Mouse (Mus musculus) E14TG2a.4 (cell line): Measurements from ENCODE around the gene Atp8a2.
A peak's percentile ranks its signal among the peaks of the same experiment; 100 is the strongest.
"Not testable (repeated sequence)": the region's sequence is repeated elsewhere in the genome, so short reads cannot be mapped to it uniquely, and the experiment has no call there.

ENCODE experiments used
- H3K27me3 ChIP-seq: 2 replicates; pipeline ENCODE4 v1.6.1; 2014; ENCODE audit warnings: low read length, control low read depth; ENCODE audit not compliant: insufficient read depth
- H3K36me3 ChIP-seq: 2 replicates; pipeline ENCODE4 v1.6.1; 2014; ENCODE audit warnings: low read length, control low read depth; ENCODE audit not compliant: insufficient read depth
- H3K4me1 ChIP-seq: replicated peaks from 2 replicates; pipeline ENCODE4 v1.6.1; 2014; ENCODE audit warnings: low read depth, low read length, control low read depth
- H3K4me3 ChIP-seq: replicated peaks from 2 replicates; pipeline ENCODE4 v1.5.1; 2014; ENCODE audit warnings: mild to moderate bottlenecking, low read length
- H3K9me3 ChIP-seq: 2 replicates; pipeline ENCODE4 v1.6.1; 2014; ENCODE audit warnings: low read length, control low read depth
- CTCF ChIP-seq: conservative IDR thresholded peaks from 2 replicates; pipeline ENCODE4 v1.5.1; 2014; ENCODE audit warnings: low read length
- NANOG ChIP-seq: IDR thresholded peaks from 2 replicates; pipeline ENCODE4 v1.6.1; 2014; ENCODE audit warnings: borderline replicate concordance, low read length, mixed read lengths
- POU5F1 ChIP-seq: IDR thresholded peaks from 2 replicates; pipeline ENCODE4 v1.6.1; 2014; ENCODE audit warnings: low read length, borderline replicate concordance

The Atp8a2 gene

GRCm38 (mm10) chr14:59942199-59942598 lies 254.8 kb downstream of the Atp8a2 start:
- H3K27me3 ChIP-seq = peaks cover 8% of the 10 kb centered on the region
- TF ChIP-seq NANOG = no peak
- TF ChIP-seq CTCF = no peak
- TF ChIP-seq POU5F1 = no peak
- no peak overlapping the region for H3K4me3 ChIP-seq
- H3K9me3 ChIP-seq = no peaks in the 10 kb centered on the region
- no peaks in the 10 kb centered on the region for H3K4me1 ChIP-seq
- H3K36me3 ChIP-seq = no peaks in the 10 kb centered on the region

GRCm38 (mm10) chr14:59932355-59932754 lies 264.6 kb downstream of the Atp8a2 start:
- Histone ChIP-seq H3K27me3 (peaks cover 5% of the 10 kb centered on the region; the same call in 1 of the 2 replicates), H3K9me3 (0 out of 2 replicates have a peak, but pooled peaks cover 12% of the 10 kb centered on the region), H3K36me3 (no peaks in the 10 kb centered on the region), H3K4me1 (peaks cover 57% of the 10 kb centered on the region), H3K4me3 (no peak overlapping the region)
- TF ChIP-seq NANOG (no peak), POU5F1 (no peak), CTCF (no peak)

- TF ChIP-seq POU5F1 = no peak
- H3K4me1 ChIP-seq = peaks cover 57% of the 10 kb centered on the region
- peaks cover 5% of the 10 kb centered on the region; the same call in 1 of the 2 replicates for H3K27me3 ChIP-seq
- no peak overlapping the region for H3K4me3 ChIP-seq
- no peaks in the 10 kb centered on the region for H3K36me3 ChIP-seq
- 0 out of 2 replicates have a peak, but pooled peaks cover 12% of the 10 kb centered on the region for H3K9me3 ChIP-seq
Observed at GRCm38 (mm10) chr14:59931412-59932058, 265.4 kb downstream of the Atp8a2 start.

GRCm38 (mm10) chr14:59929190-59929589 lies 267.8 kb downstream of the Atp8a2 start:
- Histone ChIP-seq H3K4me1 (peaks cover 57% of the 10 kb centered on the region), H3K9me3 (0 out of 2 replicates have a peak, but pooled peaks cover 12% of the 10 kb centered on the region)
- H3K36me3 ChIP-seq, H3K27me3 ChIP-seq, H3K4me3 ChIP-seq: not testable (repeated sequence)

DNA sequence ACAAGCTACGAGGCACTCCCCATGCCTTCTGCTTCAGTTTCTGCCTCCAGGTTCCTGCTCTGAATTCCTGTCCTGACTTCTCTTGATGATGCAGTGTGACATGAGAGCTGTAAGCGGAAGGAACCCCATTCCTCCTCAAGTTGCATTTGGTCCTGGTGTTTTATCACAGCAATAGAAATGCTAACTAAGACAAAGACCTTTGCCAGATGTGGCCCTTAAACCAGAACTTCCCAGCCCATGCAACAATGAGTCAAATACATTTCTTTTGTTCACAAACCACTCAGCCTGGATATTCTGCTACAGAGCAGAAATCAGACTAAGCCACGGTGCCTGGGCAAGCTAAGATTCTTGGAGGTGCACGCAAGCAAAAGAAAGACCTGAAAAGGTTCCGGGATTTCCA lies 268.2 kb downstream of the Atp8a2 start:
- H3K36me3 ChIP-seq = no peaks in the 10 kb centered on the region
- TF ChIP-seq CTCF (no peak), POU5F1 (no peak), NANOG (0 out of 2 replicates have a peak, but pooled peaks have one; percentile 36)
- 0 out of 2 replicates have a peak, but pooled peaks cover 2% of the 10 kb centered on the region for H3K27me3 ChIP-seq
- H3K4me3 ChIP-seq = no peak overlapping the region
- H3K9me3 ChIP-seq = 0 out of 2 replicates have a peak, but pooled peaks cover 12% of the 10 kb centered on the region
- H3K4me1 ChIP-seq = peaks cover 57% of the 10 kb centered on the region

DNA sequence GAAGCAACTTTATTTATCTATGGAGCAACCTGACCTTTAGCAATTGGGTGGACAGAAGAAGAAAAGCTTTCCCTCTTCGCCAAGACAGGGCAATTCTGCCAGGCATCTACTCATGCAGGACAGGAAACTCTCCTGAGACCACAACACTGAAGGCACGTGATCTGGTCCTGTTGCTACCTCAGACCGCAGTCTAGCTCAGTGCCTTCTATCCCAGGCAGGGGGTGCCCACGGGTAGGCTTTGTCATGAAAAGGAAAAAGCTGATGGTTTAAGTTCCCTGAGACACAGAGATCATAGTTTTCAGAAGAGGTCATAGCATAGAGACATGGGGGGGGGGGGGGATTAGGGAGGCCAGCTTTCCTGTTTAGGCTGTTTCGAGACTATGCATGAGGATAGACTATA lies 269.2 kb downstream of the Atp8a2 start:
- H3K4me3 ChIP-seq = no peak overlapping the region
- no peaks in the 10 kb centered on the region for H3K36me3 ChIP-seq
- TF ChIP-seq POU5F1 (no peak), NANOG (peak; percentile 67; the same call in 1 of the 2 replicates)
- H3K27me3 ChIP-seq = no peaks in the 10 kb centered on the region
- H3K4me1 ChIP-seq = peaks cover 50% of the 10 kb centered on the region
- 0 out of 2 replicates have a peak, but pooled peaks cover 12% of the 10 kb centered on the region for H3K9me3 ChIP-seq

GRCm38 (mm10) chr14:59919865-59920264 lies 277.1 kb downstream of the Atp8a2 start:
- TF ChIP-seq NANOG (no peak), CTCF (no peak), POU5F1 (no peak)
- H3K4me1 ChIP-seq = no peaks in the 10 kb centered on the region
- no peak overlapping the region for H3K4me3 ChIP-seq
- no peaks in the 10 kb centered on the region for H3K9me3 ChIP-seq
- no peaks in the 10 kb centered on the region for H3K27me3 ChIP-seq
- H3K36me3 ChIP-seq = no peaks in the 10 kb centered on the region

DNA sequence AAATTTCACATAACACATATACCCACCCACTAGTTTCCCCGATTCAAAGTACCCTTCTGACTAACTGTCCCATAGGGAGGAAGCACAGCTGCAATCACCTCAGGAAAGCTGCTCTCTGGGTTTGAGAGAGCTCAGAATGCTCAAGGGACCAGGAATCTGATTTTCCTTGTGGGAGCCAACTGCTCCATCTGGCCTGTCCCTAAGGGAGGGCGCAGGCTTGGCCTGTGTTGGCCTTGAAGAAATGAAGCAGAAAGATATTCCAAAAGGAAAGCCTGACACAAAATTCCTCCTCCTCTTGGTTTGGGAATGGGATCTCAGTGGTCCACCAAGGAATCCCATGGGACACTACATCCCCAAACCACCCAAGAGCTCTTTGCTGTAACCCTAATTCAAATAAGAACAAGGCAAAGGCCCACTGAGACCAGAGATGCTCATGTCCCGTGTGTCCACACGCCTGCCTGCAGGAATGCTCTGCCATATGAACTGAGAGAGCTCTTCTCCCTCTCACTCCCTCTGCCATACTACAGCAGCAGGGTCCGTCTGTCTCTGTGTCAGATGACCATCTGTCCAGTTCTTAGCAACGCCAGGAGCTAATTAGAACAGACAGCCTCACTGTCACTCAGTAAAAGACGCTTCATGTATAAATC lies 293.4 kb downstream of the Atp8a2 start:
- TF ChIP-seq POU5F1 = no peak
- TF ChIP-seq CTCF = no peak
- no peak for TF ChIP-seq NANOG
- H3K36me3 ChIP-seq = no peaks in the 10 kb centered on the region
- H3K9me3 ChIP-seq = peaks cover 9% of the 10 kb centered on the region; the same call in 1 of the 2 replicates
- H3K27me3 ChIP-seq = no peaks in the 10 kb centered on the region
- H3K4me3 ChIP-seq = no peak overlapping the region
- no peaks in the 10 kb centered on the region for H3K4me1 ChIP-seq
